Mouse (Mus musculus): Measurements from ENCODE around the gene Slc25a41.

- TF ChIP-seq CTCF (IDR thresholded peaks at IDR 0.05; ENCODE audit: extremely low read depth, insufficient read length, insufficient replicate concordance, low read depth, low read length) (no peak), POLR2A (IDR thresholded peaks at IDR 0.05; ENCODE audit: low read depth, low read length) (no peak)
These were observed 55.2 kb downstream of the Slc25a41 start for GRCm38 (mm10) chr17:56986105-56986805.
